Mouse (Mus musculus) CH12.LX (cell line): ENCODE measurements at regions not wholly inside any gene's neighbourhood (a gene's known extent, or its start where the extent isn't known, plus 50 kb on each side); places are given as distances from the start of the nearest gene placed in this dataset.

Experiments used
- DNase-seq: peaks from one replicate; pipeline ENCODE4 v3.0.0-alpha.2; 2013; ENCODE audit errors: extremely low read depth
- H3K27ac ChIP-seq: 2 replicates; pipeline ENCODE4 v1.5.1; 2012; ENCODE audit warnings: low read depth, mild to moderate bottlenecking, control low read depth, moderate library complexity; ENCODE audit not compliant: insufficient read depth
- H3K27me3 ChIP-seq: replicated peaks from 2 replicates; pipeline ENCODE3; 2012; ENCODE audit warnings: inconsistent platforms
- H3K36me3 ChIP-seq, 2 experiments: replicated peaks in 1 of 2; 2 replicates each; pipeline versions ENCODE3 to v1.6.1; 2012; ENCODE audit warnings: inconsistent platforms in 1 of 2, low read length in 1 of 2, mild to moderate bottlenecking in 1 of 2, mixed read lengths in 1 of 2, moderate library complexity in 1 of 2; ENCODE audit not compliant: control insufficient read depth in 1 of 2, insufficient read depth in 1 of 2
- H3K4me1 ChIP-seq, 2 experiments: 2 replicates each; pipeline ENCODE4 v1.6.1; 2012; ENCODE audit warnings: inconsistent platforms in 1 of 2, moderate library complexity in 1 of 2; ENCODE audit not compliant: insufficient read depth in 2 of 2, control insufficient read depth in 1 of 2
- H3K4me2 ChIP-seq: 2 replicates; pipeline ENCODE4 v1.6.1; 2012; ENCODE audit warnings: low read depth, mild to moderate bottlenecking, control low read depth; ENCODE audit not compliant: poor library complexity, insufficient read depth, severe bottlenecking
- H3K4me3 ChIP-seq, 3 experiments: fragments of 150-350 bp in 1 of 3; sonication (generic) in 1 of 3; replicated peaks in 1 of 3; 2 replicates each; pipeline versions ENCODE3 to v1.5.1; 2011 to 2012; ENCODE audit warnings: low read depth in 2 of 3, low read length in 2 of 3, mild to moderate bottlenecking in 2 of 3, moderate library complexity in 2 of 3, control low read depth in 1 of 3, improper control_type of control experiment in 1 of 3, inconsistent platforms in 1 of 3, mixed read lengths in 1 of 3; ENCODE audit not compliant: poor library complexity in 1 of 3
- H3K79me2 ChIP-seq: replicated peaks from 2 replicates; pipeline ENCODE4 v1.6.1; 2012; ENCODE audit warnings: mild to moderate bottlenecking, moderate library complexity; ENCODE audit not compliant: control insufficient read depth, poor library complexity, insufficient read depth, severe bottlenecking; ENCODE audit errors: extremely low read depth
- H3K9ac ChIP-seq: 2 replicates; pipeline ENCODE4 v1.6.1; 2012; ENCODE audit warnings: low read depth, mild to moderate bottlenecking, control low read depth, moderate library complexity; ENCODE audit not compliant: insufficient read depth
- H3K9me3 ChIP-seq: replicated peaks from 2 replicates; pipeline ENCODE3; 2012; ENCODE audit warnings: low read length, inconsistent platforms, mixed read lengths
- CHD1 ChIP-seq: IDR thresholded peaks from 2 replicates; pipeline ENCODE4 v1.6.1; 2012; ENCODE audit warnings: low read depth, low read length, improper control_type of control experiment, inconsistent platforms
- CHD2 ChIP-seq: IDR thresholded peaks from 2 replicates; pipeline ENCODE4 v1.6.1; 2011; ENCODE audit warnings: low read length, improper control_type of control experiment
- CTCF ChIP-seq, 2 experiments: IDR thresholded peaks in 1 of 2; conservative IDR thresholded peaks in 1 of 2; 2 replicates each; pipeline ENCODE4 v1.5.1; 2011 to 2012; ENCODE audit warnings: low read depth in 2 of 2, low read length in 2 of 2, improper control_type of control experiment in 1 of 2, inconsistent platforms in 1 of 2, mild to moderate bottlenecking in 1 of 2, moderate library complexity in 1 of 2
- ELF1 ChIP-seq: IDR thresholded peaks from 2 replicates; pipeline ENCODE4 v1.6.1; 2014; ENCODE audit warnings: low read depth, mild to moderate bottlenecking, inconsistent platforms, low read length, improper control_type of control experiment
- EP300 ChIP-seq: IDR thresholded peaks from 2 replicates; pipeline ENCODE4 v1.6.1; 2011; ENCODE audit warnings: low read length, improper control_type of control experiment
- ETS1 ChIP-seq: conservative IDR thresholded peaks from 2 replicates; pipeline ENCODE4 v1.6.1; 2012; ENCODE audit warnings: low read depth, mild to moderate bottlenecking, inconsistent platforms, low read length, improper control_type of control experiment, moderate library complexity
- GABPA ChIP-seq: IDR thresholded peaks from 2 replicates; pipeline ENCODE4 v1.6.1; 2012; ENCODE audit warnings: low read depth, low read length, improper control_type of control experiment, inconsistent platforms; ENCODE audit not compliant: insufficient replicate concordance
- HCFC1 ChIP-seq: IDR thresholded peaks from 2 replicates; pipeline ENCODE4 v1.6.1; 2012; ENCODE audit warnings: low read depth, mild to moderate bottlenecking, inconsistent platforms, low read length, improper control_type of control experiment
- IRF4 ChIP-seq: IDR thresholded peaks from 2 replicates; pipeline ENCODE4 v1.6.1; 2014; ENCODE audit warnings: low read depth, mild to moderate bottlenecking, inconsistent platforms, low read length, improper control_type of control experiment
- JUND ChIP-seq: conservative IDR thresholded peaks from 2 replicates; pipeline ENCODE4 v1.6.1; 2011; ENCODE audit warnings: low read depth, low read length, improper control_type of control experiment
- KAT2A ChIP-seq: IDR thresholded peaks from 2 replicates; pipeline ENCODE4 v1.6.1; 2012; ENCODE audit warnings: low read length, improper control_type of control experiment, inconsistent platforms; ENCODE audit not compliant: insufficient replicate concordance
- MAFK ChIP-seq: IDR thresholded peaks from 2 replicates; pipeline ENCODE4 v1.6.1; 2011; ENCODE audit warnings: low read length, improper control_type of control experiment; ENCODE audit not compliant: insufficient replicate concordance
- MAX ChIP-seq: IDR thresholded peaks from 2 replicates; pipeline ENCODE4 v1.6.1; 2011; ENCODE audit warnings: low read length, improper control_type of control experiment
- MEF2A ChIP-seq: IDR thresholded peaks from 2 replicates; pipeline ENCODE4 v1.6.1; 2014; ENCODE audit warnings: low read depth, mild to moderate bottlenecking, inconsistent platforms, low read length, improper control_type of control experiment, borderline replicate concordance
- NELFE ChIP-seq: IDR thresholded peaks from 2 replicates; pipeline ENCODE4 v1.6.1; 2011; ENCODE audit warnings: low read depth, low read length, improper control_type of control experiment
- NRF1 ChIP-seq: IDR thresholded peaks from 2 replicates; pipeline ENCODE4 v1.6.1; 2014; ENCODE audit warnings: low read depth, mild to moderate bottlenecking, inconsistent platforms, low read length, improper control_type of control experiment, moderate library complexity
- POLR2A ChIP-seq: IDR thresholded peaks from 2 replicates; pipeline ENCODE4 v1.6.1; 2011; ENCODE audit warnings: low read depth, mild to moderate bottlenecking, improper control_type of control experiment, low read length
- POLR2AphosphoS2 ChIP-seq: IDR thresholded peaks from 2 replicates; pipeline ENCODE4 v1.6.1; 2011; ENCODE audit warnings: low read depth, low read length, improper control_type of control experiment
- SMC3 ChIP-seq: IDR thresholded peaks from 2 replicates; pipeline ENCODE4 v1.6.1; 2011; ENCODE audit warnings: low read depth, low read length, improper control_type of control experiment
- TBP ChIP-seq: conservative IDR thresholded peaks from 2 replicates; pipeline ENCODE4 v1.6.1; 2011; ENCODE audit warnings: low read depth, low read length, improper control_type of control experiment
- TCF12 ChIP-seq: IDR thresholded peaks from 2 replicates; pipeline ENCODE4 v1.6.1; 2014; ENCODE audit warnings: low read depth, mild to moderate bottlenecking, inconsistent platforms, low read length, improper control_type of control experiment
- UBTF ChIP-seq: IDR thresholded peaks from 2 replicates; pipeline ENCODE4 v1.6.1; 2012; ENCODE audit warnings: low read depth, mild to moderate bottlenecking, inconsistent platforms, low read length, improper control_type of control experiment, moderate library complexity
- USF1 ChIP-seq: IDR thresholded peaks from 2 replicates; pipeline ENCODE4 v1.6.1; 2014; ENCODE audit warnings: low read depth, mild to moderate bottlenecking, inconsistent platforms, low read length, improper control_type of control experiment
- USF2 ChIP-seq: conservative IDR thresholded peaks from 2 replicates; pipeline ENCODE4 v1.6.1; 2011; ENCODE audit warnings: low read depth, low read length, improper control_type of control experiment
- ZKSCAN1 ChIP-seq: IDR thresholded peaks from 2 replicates; pipeline ENCODE4 v1.6.1; 2012; ENCODE audit warnings: low read depth, inconsistent platforms, low read length, improper control_type of control experiment, borderline replicate concordance
- ZNF384 ChIP-seq: IDR thresholded peaks from 2 replicates; pipeline ENCODE4 v1.6.1; 2012; ENCODE audit warnings: low read depth, low read length, improper control_type of control experiment, inconsistent platforms
- dilution Hi-C: fragments of 300-500 bp; cut with MboI; formaldehyde crosslinking; loops from 2 replicates; pipeline ENCODE4 v1.14.3; 2020; ENCODE audit warnings: low sequenced_read_pairs; ENCODE audit not compliant: extremely low pct_unique_long_range_greater_than_20kb, extremely low pct_ligation_motif_present
- in situ Hi-C: fragments of 300-500 bp; cut with MboI; formaldehyde crosslinking; loops from 3 replicates; pipeline ENCODE4 v1.14.3; 2019; ENCODE audit warnings: low sequenced_read_pairs, low pct_ligation_motif_present, low pct_unique_long_range_greater_than_20kb, mixed read lengths

DNA sequence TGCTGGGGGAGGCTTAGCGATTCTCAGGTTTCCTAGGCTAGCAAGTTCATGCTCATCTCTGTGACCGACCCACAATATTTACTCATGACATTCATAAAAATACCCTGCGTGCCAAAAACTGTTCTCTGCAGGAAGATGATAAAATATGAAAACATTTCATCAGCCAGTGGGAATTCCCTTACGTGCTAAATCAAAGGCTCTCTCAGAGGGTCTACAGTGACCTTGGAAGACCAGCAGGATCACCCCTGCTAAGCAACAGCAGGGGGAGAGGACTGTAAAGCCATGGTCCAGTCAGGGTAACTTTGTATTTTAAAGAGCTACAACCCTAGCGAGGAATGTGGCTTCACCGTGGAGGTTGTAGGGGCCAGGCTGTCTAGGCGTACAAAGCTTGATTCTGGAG lies 120.6 kb downstream of the Cog6 start:
- Histone ChIP-seq H3K9ac (no peak overlapping the region), H3K79me2 (no peaks in the 10 kb centered on the region), H3K4me3 (no peak overlapping the region), H3K4me2 (peak overlapping the region; percentile 40), H3K27ac (no peak overlapping the region), H3K27me3 (no peaks in the 10 kb centered on the region), H3K4me1 (no peaks in the 10 kb centered on the region), H3K9me3 (no peaks in the 10 kb centered on the region), H3K36me3 (no peaks in the 10 kb centered on the region)
- no peak for DNase-seq
- in situ Hi-C loops, result no loop called here
- dilution Hi-C loops, result no loop called here
- no peak for TF ChIP-seq IRF4
- TF ChIP-seq USF1, result no peak
- no peak for TF ChIP-seq CTCF (conservative IDR thresholded peaks at IDR 0.05 in 1 of 2, IDR thresholded peaks at IDR 0.05 in 1 of 2; ENCODE audit: low read depth in 2 of 2, low read length in 2 of 2)
- TF ChIP-seq POLR2A, result no peak
- no peak for TF ChIP-seq USF2
- TF ChIP-seq NRF1, result no peak
- TF ChIP-seq MAX, result no peak
- no peak for TF ChIP-seq CHD1
- TF ChIP-seq MAFK, result no peak
- no peak for TF ChIP-seq ZNF384
- TF ChIP-seq KAT2A, result no peak
- no peak for TF ChIP-seq GABPA
- no peak for TF ChIP-seq SMC3
- TF ChIP-seq ETS1, result no peak
- no peak for TF ChIP-seq JUND
- TF ChIP-seq MEF2A, result no peak

DNA sequence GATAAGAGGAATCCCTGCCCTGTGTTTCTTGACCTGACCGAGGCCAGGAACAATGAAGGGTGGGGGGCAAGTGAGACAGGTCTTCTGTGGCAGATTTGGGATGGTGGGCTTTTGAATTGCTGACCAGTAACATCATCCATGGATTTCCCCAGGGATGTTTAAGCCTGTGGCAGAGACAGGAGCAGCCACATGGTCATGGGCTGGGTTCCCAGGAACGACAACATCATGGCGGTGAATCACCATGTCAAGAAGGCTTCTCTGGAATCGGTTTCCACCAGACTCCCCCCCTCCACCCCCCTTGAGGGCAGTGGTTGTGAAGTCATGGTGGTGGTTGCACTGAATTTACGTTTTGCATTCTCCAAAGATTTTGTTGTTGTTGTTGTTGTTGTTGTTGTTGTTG lies 121.3 kb downstream of the Cog6 start:
- no peak overlapping the region for H3K9ac ChIP-seq
- H3K27me3 ChIP-seq, result no peaks in the 10 kb centered on the region
- H3K4me1 ChIP-seq, result no peaks in the 10 kb centered on the region
- in situ Hi-C loops (no loop called here), dilution Hi-C loops (no loop called here)
- no peak for TF ChIP-seq TCF12
- TF ChIP-seq POLR2AphosphoS2, result no peak
- no peak for TF ChIP-seq POLR2A
- no peak for TF ChIP-seq CHD1
- TF ChIP-seq GABPA, result no peak
- no peak for TF ChIP-seq HCFC1
- no peak for TF ChIP-seq ZKSCAN1
- no peak for TF ChIP-seq TBP
- TF ChIP-seq USF1, result no peak
- no peak for TF ChIP-seq IRF4
- TF ChIP-seq CHD2, result no peak
- TF ChIP-seq ELF1, result no peak
- no peak for TF ChIP-seq MAX
- TF ChIP-seq EP300, result no peak
- TF ChIP-seq NELFE, result no peak
- no peak for TF ChIP-seq UBTF
- TF ChIP-seq MAFK, result no peak
- H3K27ac ChIP-seq, result no peak overlapping the region
- H3K9me3 ChIP-seq, result no peaks in the 10 kb centered on the region
- H3K4me2 ChIP-seq, result peak overlapping the region; percentile 40; the same call in 1 of the 2 replicates
- no peaks in the 10 kb centered on the region for H3K36me3 ChIP-seq
- DNase-seq, result no peak
- no peaks in the 10 kb centered on the region for H3K79me2 ChIP-seq
- H3K4me3 ChIP-seq, result no peak overlapping the region
